Mouse (Mus musculus) R1 (cell line): ENCODE results near the gene Trim44.

Experiments
- DNase-seq: peaks from one replicate; pipeline ENCODE4 v3.0.0-alpha.2; 2018; ENCODE audit warnings: low read depth, low spot score

The Trim44 gene

DNA sequence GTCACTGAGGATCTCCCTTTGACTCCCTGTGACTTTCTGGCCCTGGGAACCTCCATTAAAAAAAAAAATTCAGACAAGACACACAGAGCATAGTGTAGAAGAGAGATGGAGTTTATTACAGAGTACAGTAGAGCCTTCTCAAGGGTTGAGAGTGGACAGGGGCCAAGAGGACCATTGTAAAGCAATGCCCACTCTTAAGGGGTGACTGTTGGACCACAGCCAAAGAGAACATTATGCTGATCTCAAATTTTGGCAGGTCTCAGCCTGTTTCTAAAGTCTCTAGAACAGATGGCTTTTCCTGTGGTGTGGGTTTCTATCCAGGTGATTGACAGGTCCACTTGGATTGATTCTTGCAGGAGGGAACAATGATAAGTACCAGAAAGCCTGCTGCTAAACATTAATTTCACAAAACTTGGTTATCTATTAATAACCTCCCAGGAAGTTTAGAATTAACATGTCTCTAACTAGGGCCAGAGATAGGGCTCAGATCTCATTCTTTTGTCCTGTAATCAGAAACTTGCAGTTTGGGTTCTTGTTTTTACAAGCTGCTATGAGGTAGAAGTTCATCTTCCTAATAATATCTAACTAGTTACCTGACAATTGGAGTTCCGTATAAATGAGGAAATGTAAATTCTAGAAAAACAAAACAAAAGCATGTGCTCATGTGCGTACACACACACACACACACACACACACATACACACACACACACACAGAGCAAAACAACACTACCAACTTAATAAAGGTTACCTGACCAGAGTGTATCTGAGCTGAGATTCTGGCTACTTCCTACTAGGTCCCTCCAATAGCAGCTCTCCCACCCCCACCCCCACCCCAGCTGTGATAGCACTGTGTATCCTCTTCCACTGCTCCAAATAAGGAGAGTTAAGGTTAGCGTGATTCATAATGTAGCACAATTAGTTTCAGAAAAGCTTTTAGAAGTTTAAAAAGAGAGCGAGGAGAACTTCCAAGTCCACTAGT lies 1.0 kb downstream of the Trim44 start:
- DNase-seq, result no peak

GRCm38 (mm10) chr2:102403982-102404381 lies 3.6 kb downstream of the Trim44 start:
- peak; percentile 90 for DNase-seq

DNA sequence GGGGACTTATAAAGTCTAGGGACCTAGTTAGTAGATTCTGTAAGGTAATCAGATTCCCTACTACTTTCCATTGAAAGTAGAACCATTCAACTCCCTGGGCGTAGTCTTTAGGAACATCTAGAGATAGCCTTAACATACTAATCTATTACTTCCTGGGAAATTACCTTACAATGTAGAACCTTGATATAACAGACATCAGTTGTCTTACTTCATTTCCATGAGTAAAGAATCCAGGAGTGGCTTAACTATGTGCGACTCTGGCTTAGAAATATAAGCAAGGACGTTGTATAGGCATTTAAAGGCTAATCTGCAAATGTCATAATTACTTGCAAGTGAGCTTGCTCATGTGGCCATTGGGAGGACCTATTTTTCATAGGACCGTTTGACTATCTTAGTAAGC lies 4.3 kb downstream of the Trim44 start:
- peak; percentile 71 for DNase-seq

GRCm38 (mm10) chr2:102401352-102401692 lies 6.3 kb downstream of the Trim44 start:
- DNase-seq, result no peak

- peak; percentile 91 for DNase-seq
Observed at GRCm38 (mm10) chr2:102400605-102401351, 6.8 kb downstream of the Trim44 start.

- no peak for DNase-seq
Observed at GRCm38 (mm10) chr2:102399864-102400604, 7.6 kb downstream of the Trim44 start.

DNA sequence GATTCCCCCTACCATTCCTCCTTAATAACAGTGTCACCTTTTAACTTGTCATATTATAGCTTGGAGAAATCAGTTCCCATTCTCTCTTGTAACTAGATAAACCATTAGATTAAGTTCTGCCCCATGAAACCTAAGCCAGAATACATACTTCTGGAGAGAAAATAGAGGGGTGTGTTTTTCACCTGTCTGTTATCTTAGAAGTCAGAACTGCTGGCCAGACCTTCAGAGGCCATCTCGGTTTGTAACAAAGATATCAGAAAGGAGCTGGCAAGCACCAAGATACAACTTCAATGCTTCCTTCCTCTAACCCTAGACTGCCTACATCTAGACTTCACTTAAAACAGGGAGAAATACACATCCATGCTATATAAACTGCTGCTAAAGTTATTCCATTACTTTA lies 11.1 kb downstream of the Trim44 start:
- DNase-seq, result no peak

GRCm38 (mm10) chr2:102393457-102393856 lies 14.2 kb downstream of the Trim44 start:
- no peak for DNase-seq

- DNase-seq, result no peak
Observed at GRCm38 (mm10) chr2:102385328-102385902, 22.2 kb downstream of the Trim44 start.

- DNase-seq, result no peak
Observed at GRCm38 (mm10) chr2:102384496-102384895, 23.1 kb downstream of the Trim44 start.

DNA sequence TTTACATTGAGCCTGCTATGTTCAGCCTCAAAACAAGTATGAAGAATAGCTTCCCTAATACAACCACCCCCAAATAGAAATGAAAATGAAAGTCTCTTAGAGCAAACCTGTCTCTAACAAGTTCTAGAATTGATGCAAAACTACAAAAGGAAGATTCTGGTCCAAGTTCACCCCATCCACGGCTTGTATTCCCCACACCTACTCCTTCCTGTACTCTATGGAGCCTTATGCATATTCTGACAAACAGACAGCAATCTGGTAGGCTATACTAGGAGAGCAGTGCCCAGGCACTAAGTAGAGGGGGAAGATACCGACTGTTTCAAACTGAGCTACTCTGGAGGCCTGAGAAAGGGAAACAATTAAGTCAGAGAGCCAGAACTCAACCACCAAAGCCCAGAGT lies 23.6 kb downstream of the Trim44 start:
- DNase-seq, result no peak

- no peak for DNase-seq
Observed at GRCm38 (mm10) chr2:102383069-102383834, 24.4 kb downstream of the Trim44 start.

DNA sequence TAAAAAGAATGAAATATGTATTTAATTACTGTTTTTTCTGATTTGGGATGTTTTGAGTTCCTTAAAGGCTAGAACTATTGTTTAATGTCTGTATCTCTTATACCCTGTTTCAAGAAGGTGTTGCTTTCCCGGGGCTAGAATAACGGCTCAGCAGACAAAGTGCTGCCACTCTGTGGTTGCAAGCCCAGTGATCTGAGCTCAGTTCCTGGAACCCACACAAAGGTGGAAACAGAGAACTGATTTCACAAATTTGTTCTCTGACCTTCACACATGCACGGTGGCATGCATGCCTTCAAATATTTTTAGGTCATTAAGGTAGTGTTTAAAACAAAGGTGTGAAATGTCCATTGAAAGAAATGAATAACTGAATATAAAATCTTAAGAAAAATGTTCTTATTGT lies 25.1 kb downstream of the Trim44 start:
- DNase-seq, result no peak

DNA sequence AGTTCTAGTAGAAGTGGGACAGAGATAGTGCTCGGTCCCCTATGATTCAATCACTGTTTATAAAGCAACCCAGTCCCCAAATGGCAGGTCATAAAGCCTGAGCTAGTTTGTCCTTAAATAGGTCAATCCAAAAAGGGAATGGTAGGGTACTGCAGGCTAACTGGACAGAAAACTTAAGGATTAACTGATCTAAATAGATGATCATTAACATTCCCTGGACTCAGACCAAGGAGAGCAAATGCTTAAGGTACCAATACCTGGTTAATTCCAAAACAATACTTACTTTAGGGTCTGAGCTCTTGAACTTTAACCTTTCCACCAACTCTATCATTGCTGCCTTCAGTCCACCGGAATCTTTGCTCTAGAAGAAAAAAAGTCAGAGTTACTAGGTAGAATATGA lies 27.0 kb downstream of the Trim44 start:
- no peak for DNase-seq

- peak; percentile 22 for DNase-seq
Observed at GRCm38 (mm10) chr2:102378928-102379327, 28.7 kb downstream of the Trim44 start.

DNA sequence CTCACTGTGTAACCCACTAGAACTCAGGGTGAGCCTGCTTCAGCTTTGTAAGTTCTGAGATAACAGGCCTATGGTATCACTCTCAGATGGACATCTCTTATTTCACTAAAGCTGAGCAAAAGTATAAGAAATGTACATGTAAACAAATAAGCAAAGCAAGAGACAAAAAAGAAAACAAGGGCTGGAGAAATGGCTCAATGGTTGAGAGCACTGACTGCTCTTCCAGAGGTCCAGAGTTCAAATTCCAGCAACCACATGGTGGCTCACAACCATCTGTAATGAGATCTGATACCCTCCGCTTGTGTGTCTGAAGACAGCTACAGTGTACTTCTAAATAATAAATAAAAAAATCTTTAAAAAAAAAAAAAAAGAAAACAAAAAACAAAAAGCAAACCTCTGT lies 29.2 kb downstream of the Trim44 start:
- DNase-seq, result no peak

- DNase-seq, result no peak
Observed at GRCm38 (mm10) chr2:102377370-102377769, 30.3 kb downstream of the Trim44 start.

- no peak for DNase-seq
Observed at GRCm38 (mm10) chr2:102373406-102374105, 34.1 kb downstream of the Trim44 start.

- DNase-seq, result no peak
Observed at GRCm38 (mm10) chr2:102372690-102373089, 34.9 kb downstream of the Trim44 start.

GRCm38 (mm10) chr2:102371332-102371731 lies 36.3 kb downstream of the Trim44 start:
- DNase-seq, result no peak
